Mouse (Mus musculus) midbrain, embryonic 11.5 days (tissue): ENCODE data around the gene Parva. TPM values are rescaled to one million over a fixed set of nuclear protein-coding genes. Genes with fewer than 3 reads are reported as not detected.

Experiments
- ATAC-seq: fragments of 200-750 bp; cut with Nextera tagmentation; 2 replicates; pipeline ENCODE4 v1.8.0; 2017; ENCODE audit warnings: moderate TSS enrichment, moderate library complexity; ENCODE audit not compliant: low FRiP score
- DNase-seq: peaks from one replicate; pipeline ENCODE4 v3.0.0; 2015; ENCODE audit warnings: low spot score; ENCODE audit errors: missing footprints
- H3K27ac ChIP-seq: fragments of 300-500 bp; sonication (generic); 2 replicates; pipeline ENCODE4 v1.5.1; 2014; ENCODE audit warnings: low read depth, low read length
- H3K27me3 ChIP-seq: fragments of 300-500 bp; sonication (generic); 2 replicates; pipeline ENCODE4 v1.6.1; 2014; ENCODE audit warnings: mild to moderate bottlenecking, low read length, moderate library complexity, mixed read lengths; ENCODE audit not compliant: control insufficient read depth, insufficient read depth
- H3K36me3 ChIP-seq: fragments of 300-500 bp; sonication (generic); 2 replicates; pipeline ENCODE4 v1.6.1; 2014; ENCODE audit warnings: mild to moderate bottlenecking, low read length, moderate library complexity, mixed read lengths; ENCODE audit not compliant: control insufficient read depth, insufficient read depth
- H3K4me1 ChIP-seq: fragments of 300-500 bp; sonication (generic); 2 replicates; pipeline ENCODE4 v1.6.1; 2014; ENCODE audit warnings: low read length; ENCODE audit not compliant: control insufficient read depth, insufficient read depth
- H3K4me2 ChIP-seq: fragments of 300-500 bp; sonication (generic); 2 replicates; pipeline ENCODE4 v1.6.1; 2014; ENCODE audit warnings: mild to moderate bottlenecking, moderate library complexity
- H3K4me3 ChIP-seq: fragments of 300-500 bp; sonication (generic); 2 replicates; pipeline ENCODE4 v1.5.1; 2014; ENCODE audit warnings: low read depth, low read length
- H3K9ac ChIP-seq: fragments of 300-500 bp; sonication (generic); 2 replicates; pipeline ENCODE4 v1.6.1; 2014; ENCODE audit warnings: low read length
- H3K9me3 ChIP-seq: fragments of 300-500 bp; sonication (generic); 2 replicates; pipeline ENCODE4 v1.6.1; 2016; ENCODE audit warnings: low read length; ENCODE audit not compliant: control insufficient read depth
- WGBS: fragments of 180-500 bp; shearing (Covaris S2); extraction: QIAGEN DNeasy Blood & Tissue Kit; methylation state at CpG from one replicate; pipeline ENCODE4 v1.1.7; 2014; 5-methylcytosine and 5-hydroxymethylcytosine counted together
- polyA plus RNA-seq: library from polyadenylated mRNA; unstranded; fragments of >200 nt; fragmentation: Nextera tagmentation; extraction: Ambion mirVana; gene quantifications from 2 replicates; pipeline ENCODE4 v1.2.1, GENCODE M21; 2014

The Parva gene
- polyA plus RNA-seq, 1 experiment from 2014 or later: 50.2 TPM

DNA sequence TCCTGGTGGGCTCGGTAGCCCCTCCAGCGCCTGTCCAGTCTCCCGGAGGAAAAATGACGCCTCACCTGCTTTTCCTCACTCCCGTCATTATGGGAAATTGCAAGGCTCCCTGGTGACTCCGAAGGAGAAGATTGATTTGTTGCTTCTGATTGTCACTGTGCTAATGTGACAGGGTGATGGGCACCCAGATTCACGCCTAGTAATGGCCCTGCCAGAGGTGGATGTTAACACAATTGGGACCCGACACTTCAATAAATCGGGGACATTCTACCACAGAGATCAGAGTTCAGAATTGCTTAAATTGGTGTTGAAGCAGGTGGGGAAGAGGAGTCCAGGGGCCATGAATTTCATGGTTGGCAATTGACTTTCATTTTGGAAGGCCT, 17.7 kb downstream of the Parva start:
- H3K4me1 ChIP-seq: peaks cover 19% of the 10 kb centered on the region
- H3K9ac ChIP-seq: no peak overlapping the region; the same call in 1 of the 2 replicates
- ATAC-seq (0 out of 2 replicates have a peak, but pooled peaks have one; percentile 5), DNase-seq (no peak)
- H3K27ac ChIP-seq: peak overlapping the region; percentile 70; the same call in 1 of the 2 replicates
- no peaks in the 10 kb centered on the region for H3K27me3 ChIP-seq
- H3K36me3 ChIP-seq: no peaks in the 10 kb centered on the region
- H3K9me3 ChIP-seq: no peaks in the 10 kb centered on the region; the same call in 1 of the 2 replicates
- no peak overlapping the region for H3K4me3 ChIP-seq
- WGBS: 40% methylated on average over 9 of the region's 9 CpGs
- peak overlapping the region; percentile 21; the same call in 1 of the 2 replicates for H3K4me2 ChIP-seq

DNA sequence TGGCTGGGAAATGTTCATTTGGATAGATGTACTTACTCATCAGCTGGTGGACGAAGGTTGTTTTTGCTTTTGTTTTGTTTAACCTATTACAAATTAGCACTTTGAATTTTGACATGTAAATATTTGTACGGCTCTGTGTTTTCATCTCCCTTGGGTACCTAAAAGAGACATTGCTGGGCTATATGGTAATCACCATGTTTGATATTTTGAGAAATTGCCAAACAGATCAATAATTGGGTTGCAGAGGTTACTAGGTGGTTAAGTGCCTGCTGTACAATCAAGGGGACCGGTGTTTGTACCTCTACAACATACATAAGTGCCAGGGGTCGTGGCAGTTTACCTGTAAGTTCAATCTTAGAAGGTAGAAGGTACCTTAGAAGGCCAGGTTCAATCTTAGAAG, 19.2 kb downstream of the Parva start:
- Histone ChIP-seq H3K9ac (no peak overlapping the region), H3K27ac (no peak overlapping the region), H3K4me1 (peaks cover 19% of the 10 kb centered on the region), H3K4me3 (no peak overlapping the region), H3K36me3 (no peaks in the 10 kb centered on the region), H3K27me3 (no peaks in the 10 kb centered on the region), H3K4me2 (no peak overlapping the region), H3K9me3 (no peaks in the 10 kb centered on the region; the same call in 1 of the 2 replicates)
- ATAC-seq (no peak), DNase-seq (no peak)
- 86% methylated on average over 4 of the region's 4 CpGs for WGBS

DNA sequence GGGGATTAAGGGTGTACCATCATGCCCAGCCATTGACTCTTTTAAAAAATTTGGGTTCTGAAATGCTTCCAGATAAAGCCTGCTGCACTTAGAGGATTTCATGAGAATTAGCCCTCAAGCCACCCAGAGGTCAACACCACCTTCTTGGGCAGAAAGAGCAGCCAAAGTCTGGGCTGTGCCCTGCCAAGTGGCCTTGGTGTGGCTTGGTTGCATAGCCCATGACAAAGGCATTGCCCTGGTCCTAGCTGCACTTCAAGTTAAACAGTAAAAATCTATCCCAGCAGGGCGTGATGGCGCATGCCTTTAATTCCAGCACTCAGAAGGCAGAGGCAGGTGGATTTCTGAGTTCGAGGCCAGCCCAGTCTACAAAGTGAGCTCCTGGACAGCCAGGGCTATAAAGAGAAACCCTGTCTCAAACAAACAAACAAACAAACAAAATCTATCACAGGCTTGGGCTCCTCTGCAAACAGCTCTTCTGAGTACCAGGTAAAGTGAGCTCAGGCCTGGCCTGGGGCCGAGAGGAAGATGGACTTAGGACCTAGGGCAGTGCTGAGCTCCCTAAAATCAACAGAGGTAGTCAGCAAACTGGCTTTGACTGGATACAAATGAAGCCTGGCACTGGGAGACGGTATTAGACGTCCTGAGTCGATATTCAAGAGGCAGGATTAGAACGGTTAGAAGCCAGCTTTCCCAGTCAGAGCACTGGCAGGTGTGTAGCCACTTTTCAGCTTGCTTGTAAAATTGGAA, 22.8 kb downstream of the Parva start:
- H3K9me3 ChIP-seq: no peaks in the 10 kb centered on the region; the same call in 1 of the 2 replicates
- H3K9ac ChIP-seq: no peak overlapping the region
- WGBS: 80% methylated on average over 8 of the region's 8 CpGs
- no peaks in the 10 kb centered on the region for H3K36me3 ChIP-seq
- no peak overlapping the region for H3K27ac ChIP-seq
- H3K4me2 ChIP-seq: no peak overlapping the region
- ATAC-seq (no peak), DNase-seq (no peak)
- H3K4me3 ChIP-seq: no peak overlapping the region
- no peaks in the 10 kb centered on the region for H3K27me3 ChIP-seq
- peaks cover 17% of the 10 kb centered on the region for H3K4me1 ChIP-seq

DNA sequence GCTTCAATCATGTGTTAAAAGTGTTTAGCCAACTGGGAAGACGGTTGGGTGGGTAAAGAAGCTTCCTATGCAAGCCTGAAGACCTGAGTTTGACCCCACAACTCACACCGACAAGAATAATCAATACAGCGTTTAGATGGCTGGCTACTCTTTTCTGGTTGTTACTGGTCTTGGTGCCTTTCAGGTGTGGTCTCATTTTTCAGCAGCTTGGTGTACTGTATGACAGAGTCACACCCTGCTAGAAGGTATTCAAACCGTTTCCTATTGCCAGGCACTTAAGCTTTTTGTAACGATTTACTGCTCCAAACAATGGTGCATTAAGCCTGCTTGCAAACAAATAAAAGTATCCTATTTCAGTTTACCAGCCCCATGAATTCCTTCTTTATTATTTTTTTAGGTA, 25.2 kb downstream of the Parva start:
- no peak overlapping the region for H3K9ac ChIP-seq
- H3K36me3 ChIP-seq: no peaks in the 10 kb centered on the region
- H3K4me3 ChIP-seq: no peak overlapping the region
- H3K4me2 ChIP-seq: no peak overlapping the region
- DNase-seq (peak; percentile 81), ATAC-seq (no peak)
- H3K4me1 ChIP-seq: peaks cover 10% of the 10 kb centered on the region; the same call in 1 of the 2 replicates
- no peak overlapping the region for H3K27ac ChIP-seq
- no peaks in the 10 kb centered on the region for H3K27me3 ChIP-seq
- 70% methylated on average over 5 of the region's 5 CpGs for WGBS
- H3K9me3 ChIP-seq: no peaks in the 10 kb centered on the region

DNA sequence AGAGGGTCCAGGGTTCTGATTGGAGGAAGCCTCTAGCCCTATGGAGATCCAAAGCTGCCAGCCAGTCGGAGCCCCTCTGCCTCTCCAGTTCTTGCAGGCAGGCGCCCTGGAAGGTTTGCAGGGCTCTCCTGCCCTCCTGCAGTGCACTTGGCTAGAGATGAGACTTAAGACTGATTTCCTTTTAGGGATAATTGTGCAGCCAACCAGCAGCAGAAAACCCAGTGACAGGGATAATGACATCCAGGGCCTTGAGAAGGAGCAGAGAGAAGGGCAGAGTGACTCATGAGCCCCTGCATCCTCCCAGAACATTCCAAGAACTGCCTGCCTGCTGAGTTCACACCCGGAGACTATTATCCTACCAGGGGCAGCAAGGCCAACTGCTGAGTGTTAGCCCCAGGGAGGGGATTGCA, 26.5 kb downstream of the Parva start:
- no peak for ATAC-seq
- H3K27ac ChIP-seq: no peak overlapping the region
- no peak overlapping the region for H3K9ac ChIP-seq

DNA sequence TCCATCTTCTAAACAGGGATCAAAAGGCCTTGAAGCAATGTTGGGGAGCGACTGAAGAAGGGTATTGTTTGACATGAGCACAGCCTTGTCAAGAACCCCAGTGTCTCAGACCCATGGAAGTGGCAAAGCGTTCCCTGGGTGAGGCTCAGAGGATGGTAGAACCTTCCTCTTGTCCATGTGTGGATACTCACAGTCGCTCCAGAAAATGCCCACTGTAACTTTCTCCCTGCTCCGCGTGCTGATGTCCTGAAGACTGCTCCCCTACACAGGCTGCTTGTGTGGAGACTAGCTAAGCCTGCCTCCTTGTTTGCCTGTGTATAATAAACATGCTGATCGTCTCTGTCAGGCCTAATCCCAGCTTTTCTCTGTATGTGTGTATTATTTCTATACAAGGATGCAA, 27.1 kb downstream of the Parva start:
- no peaks in the 10 kb centered on the region for H3K9me3 ChIP-seq
- no peaks in the 10 kb centered on the region for H3K36me3 ChIP-seq
- H3K27me3 ChIP-seq: no peaks in the 10 kb centered on the region
- H3K4me1 ChIP-seq: peaks cover 10% of the 10 kb centered on the region; the same call in 1 of the 2 replicates
- DNase-seq: peak; percentile 73
- H3K4me2 ChIP-seq: no peak overlapping the region
- H3K9ac ChIP-seq: no peak overlapping the region
- WGBS: 57% methylated on average over 6 of the region's 6 CpGs
- no peak overlapping the region for H3K4me3 ChIP-seq
- H3K27ac ChIP-seq: no peak overlapping the region
- ATAC-seq: no peak

More for the DNA sequence above, 26.5 kb downstream of the Parva start:
- Histone ChIP-seq H3K27me3 (no peaks in the 10 kb centered on the region), H3K9me3 (no peaks in the 10 kb centered on the region), H3K36me3 (no peaks in the 10 kb centered on the region), H3K4me3 (no peak overlapping the region), H3K4me1 (peaks cover 10% of the 10 kb centered on the region; the same call in 1 of the 2 replicates), H3K4me2 (no peak overlapping the region)
- 0% methylated on average over 3 of the region's 3 CpGs for WGBS
- DNase-seq: peak; percentile 86

DNA sequence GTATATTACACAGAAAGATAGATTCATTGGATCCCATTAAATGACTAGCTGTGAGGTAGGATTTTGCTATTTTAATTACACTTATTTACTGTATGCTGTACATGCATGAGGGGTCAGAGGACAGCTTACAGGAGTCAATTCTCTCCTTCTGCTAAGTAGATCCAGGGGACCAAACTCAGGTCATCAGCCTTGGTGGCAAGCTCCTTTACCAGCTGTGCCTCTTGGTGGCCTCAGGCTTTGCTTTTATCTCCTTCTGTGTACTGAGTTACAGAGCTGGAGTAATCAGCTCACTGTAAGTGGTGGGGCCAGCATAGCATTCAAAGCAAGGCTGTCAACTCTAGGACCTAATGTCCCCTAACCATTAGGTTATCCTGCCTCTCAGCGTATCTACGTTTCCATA, 27.6 kb downstream of the Parva start:
- Histone ChIP-seq H3K27me3 (no peaks in the 10 kb centered on the region), H3K4me2 (no peak overlapping the region), H3K4me1 (peaks cover 10% of the 10 kb centered on the region; the same call in 1 of the 2 replicates), H3K36me3 (no peaks in the 10 kb centered on the region), H3K27ac (no peak overlapping the region), H3K9me3 (no peaks in the 10 kb centered on the region), H3K4me3 (no peak overlapping the region), H3K9ac (no peak overlapping the region)
- DNase-seq (peak; percentile 59), ATAC-seq (no peak)
- 96% methylated on average over 2 of the region's 2 CpGs for WGBS

DNA sequence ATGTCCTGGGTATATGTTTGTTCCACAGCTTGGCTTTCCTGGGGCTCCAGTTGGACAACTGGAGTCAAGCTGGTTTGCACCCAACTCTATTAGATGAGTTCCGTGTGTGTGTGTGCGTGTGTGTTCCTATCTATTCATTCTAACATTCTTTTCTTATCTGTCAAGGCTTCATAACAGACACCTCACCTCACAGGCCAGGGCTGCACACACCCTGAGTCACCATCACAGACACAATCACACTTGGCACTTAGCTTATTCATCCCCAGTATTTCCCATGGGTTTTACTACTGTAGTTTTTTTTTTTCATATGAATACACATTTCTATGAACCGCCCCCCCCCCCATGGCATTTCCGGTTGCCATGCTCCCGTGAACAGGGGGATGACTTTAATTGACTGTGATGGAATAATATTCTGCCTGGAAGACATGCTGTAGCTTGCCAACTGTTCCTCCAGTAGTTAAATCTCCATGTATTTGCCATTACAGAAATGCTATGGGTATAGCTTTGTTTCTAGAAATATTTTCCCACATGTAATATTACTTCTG, 28.3 kb downstream of the Parva start:
- Histone ChIP-seq H3K27me3 (no peaks in the 10 kb centered on the region), H3K9me3 (no peaks in the 10 kb centered on the region), H3K4me1 (peaks cover 10% of the 10 kb centered on the region; the same call in 1 of the 2 replicates), H3K27ac (no peak overlapping the region), H3K36me3 (no peaks in the 10 kb centered on the region), H3K4me3 (no peak overlapping the region), H3K9ac (no peak overlapping the region), H3K4me2 (no peak overlapping the region)
- ATAC-seq (no peak), DNase-seq (peak; percentile 69)
- WGBS: 90% methylated on average over 5 of the region's 5 CpGs

DNA sequence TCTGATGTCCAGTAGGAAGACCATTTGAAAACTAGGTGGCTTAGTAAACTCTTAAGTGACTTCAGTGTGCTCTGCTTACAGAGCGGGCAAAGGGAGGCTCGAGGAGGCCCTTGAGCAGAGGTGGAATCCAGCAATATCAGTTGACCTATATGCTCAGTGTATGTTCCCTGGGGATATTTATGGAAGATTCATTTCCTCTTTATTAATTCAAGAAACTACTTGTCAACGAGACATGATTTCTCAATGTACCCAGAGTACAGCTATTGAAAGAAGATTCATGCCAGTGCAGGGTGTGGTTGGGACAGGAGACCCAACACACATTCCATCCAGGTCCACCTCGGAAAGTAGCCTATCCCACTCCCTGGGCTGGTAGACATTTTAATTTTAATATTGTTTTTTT, 30.1 kb downstream of the Parva start:
- Histone ChIP-seq H3K27me3 (no peaks in the 10 kb centered on the region), H3K4me2 (no peak overlapping the region), H3K9me3 (no peaks in the 10 kb centered on the region), H3K36me3 (no peaks in the 10 kb centered on the region), H3K4me1 (peaks cover 10% of the 10 kb centered on the region; the same call in 1 of the 2 replicates), H3K4me3 (no peak overlapping the region), H3K9ac (no peak overlapping the region), H3K27ac (no peak overlapping the region)
- 96% methylated on average over 4 of the region's 4 CpGs for WGBS
- ATAC-seq: no peak
- peak; percentile 62 for DNase-seq
